Mouse (Mus musculus): ENCODE results near the gene Cebpb.
"Not testable (repeated sequence)": the region's sequence is repeated elsewhere in the genome, so short reads cannot be mapped to it uniquely, and the experiment has no call there.

Gene Cebpb

DNA sequence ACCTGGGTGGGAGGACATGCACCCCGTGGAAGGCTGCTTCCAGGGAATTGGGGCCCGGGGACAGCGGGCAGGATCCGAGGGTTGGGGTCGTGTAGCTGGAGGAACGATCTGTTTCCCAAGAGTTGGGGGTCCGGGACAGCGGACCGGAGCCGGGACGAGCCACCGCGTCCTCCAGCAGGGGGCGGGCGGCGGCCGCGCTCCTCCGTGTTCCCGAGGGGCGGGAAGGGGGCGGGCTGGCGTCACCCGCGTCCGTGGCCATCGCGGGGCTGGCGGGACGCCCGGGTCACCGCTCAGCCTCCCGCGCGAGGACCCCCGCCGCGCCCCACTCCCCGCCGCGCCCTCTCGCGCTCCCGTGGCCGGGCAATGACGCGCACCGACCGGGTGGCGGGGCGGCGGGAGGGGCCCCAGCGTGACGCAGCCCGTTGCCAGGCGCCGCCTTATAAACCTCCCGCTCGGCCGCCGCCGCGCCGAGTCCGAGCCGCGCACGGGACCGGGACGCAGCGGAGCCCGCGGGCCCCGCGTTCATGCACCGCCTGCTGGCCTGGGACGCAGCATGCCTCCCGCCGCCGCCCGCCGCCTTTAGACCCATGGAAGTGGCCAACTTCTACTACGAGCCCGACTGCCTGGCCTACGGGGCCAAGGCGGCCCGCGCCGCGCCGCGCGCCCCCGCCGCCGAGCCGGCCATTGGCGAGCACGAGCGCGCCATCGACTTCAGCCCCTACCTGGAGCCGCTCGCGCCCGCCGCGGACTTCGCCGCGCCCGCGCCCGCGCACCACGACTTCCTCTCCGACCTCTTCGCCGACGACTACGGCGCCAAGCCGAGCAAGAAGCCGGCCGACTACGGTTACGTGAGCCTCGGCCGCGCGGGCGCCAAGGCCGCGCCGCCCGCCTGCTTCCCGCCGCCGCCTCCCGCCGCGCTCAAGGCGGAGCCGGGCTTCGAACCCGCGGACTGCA is at the start of gene Cebpb:
Gene Cebpb, plus strand, starts transcription at position 418 of the 954 bp plus-strand sequence.
- DNase-seq = peak; percentile 63

DNA sequence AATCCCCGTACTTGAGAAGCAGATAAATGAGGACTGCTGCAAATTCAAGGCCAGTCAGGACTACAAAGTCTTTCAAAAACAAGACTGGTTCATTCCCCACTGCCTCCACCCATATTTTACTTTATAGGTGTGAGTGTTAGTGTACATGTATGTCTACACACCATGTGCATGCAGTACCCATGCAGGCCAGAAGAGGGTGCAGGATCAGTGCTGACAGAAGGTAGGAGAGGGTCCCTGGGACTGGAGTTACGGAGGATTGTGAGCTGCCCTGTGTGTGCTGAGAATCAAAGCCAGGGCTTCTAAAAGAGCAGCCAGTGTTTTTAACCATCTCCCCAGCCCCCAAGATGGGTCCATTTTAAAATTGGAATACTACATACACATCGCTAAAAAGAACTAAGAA is 48.4 kb upstream of the Cebpb start:
- DNase-seq = no peak

DNA sequence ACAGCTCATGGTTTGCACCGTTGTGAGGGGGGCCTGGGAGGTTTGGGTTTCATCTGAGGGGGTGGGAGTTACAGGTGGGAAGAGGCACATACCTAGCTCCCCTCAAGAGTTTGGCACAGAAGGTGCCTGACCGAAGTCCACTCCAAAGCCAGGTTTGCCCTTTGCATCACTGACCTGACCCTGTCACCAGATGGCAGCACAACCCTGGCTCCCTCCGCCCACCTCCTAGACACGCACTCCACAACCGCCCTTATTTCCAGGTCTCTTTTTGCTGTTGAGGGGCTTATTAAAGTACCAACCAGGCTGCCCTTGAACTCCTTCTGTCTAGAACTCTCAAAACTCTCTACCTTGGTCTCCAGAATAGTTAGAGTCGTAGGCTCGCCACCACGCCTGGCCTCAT is 47.4 kb upstream of the Cebpb start:
- no peak for DNase-seq

DNA sequence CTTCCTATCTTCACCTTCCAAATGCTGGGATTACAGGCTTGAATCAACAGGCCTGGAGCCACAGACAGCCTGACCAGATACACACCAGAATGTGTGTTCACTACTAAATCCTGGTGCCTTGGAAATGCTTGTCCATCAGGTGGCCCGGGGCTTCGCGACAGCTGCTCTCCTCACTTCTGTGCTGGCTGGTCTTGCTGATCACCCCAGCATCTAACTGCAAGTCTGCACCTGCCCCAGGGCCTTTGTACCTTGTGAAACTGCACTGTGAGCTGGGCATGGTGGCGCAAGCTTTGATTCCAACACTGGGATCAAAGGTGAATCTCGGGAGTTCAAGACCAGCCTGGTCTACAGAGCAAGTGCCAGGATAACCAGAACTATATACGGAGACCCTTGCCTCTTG is 46.6 kb upstream of the Cebpb start:
- DNase-seq = no peak

DNA sequence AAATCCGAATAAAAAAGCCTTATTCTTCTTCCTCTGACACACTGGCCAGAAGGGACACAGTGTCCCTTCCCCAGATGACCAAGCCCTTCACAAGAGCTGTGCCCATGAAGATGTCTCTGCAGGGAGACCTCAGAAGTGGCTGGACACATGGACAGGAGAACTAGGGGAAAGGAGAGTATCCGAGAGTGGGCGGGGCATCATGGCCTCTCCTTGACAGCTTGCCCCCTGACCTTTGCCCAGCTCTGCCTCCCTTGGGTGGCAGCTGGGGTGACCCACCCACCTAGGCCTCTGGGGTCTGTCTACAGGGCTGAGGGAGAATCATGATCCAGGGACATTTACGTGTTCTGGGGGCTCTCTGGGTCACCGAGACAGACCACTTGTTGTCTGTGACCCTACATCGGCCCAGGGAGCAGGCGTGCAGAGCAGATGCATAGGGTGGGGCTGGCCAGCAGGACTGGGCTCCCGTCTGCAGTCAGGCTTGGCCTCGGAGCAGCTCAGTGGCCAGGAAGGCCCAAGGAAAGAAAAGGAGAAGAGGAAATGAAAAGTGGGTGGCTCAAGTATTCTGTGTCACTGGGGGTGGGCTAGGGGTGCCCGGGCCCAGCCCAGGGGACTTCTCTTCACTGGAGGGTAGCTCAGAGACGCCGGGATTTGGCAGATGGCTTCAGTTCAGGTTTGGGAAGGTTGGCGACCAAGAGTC is 45.2 kb upstream of the Cebpb start:
- DNase-seq = not testable (repeated sequence)

DNA sequence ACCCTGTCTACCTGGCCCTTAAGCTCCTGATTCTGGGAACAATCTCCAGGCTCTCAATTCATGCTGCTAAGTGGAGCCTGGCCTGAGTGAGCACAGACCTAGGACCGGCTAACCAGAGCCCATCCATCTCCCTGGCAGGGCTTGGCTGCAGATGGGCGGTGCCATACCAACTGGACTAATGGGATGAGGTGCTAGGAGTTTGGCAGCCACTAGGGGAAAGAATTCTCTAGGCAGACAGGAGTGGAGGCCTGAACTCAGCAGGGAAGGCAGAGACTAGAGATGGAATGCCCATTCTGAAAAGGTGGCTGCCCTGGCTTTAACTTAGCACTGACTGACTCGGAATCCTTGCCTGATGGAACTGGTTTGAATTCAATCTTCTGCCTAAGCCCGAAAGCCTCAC is 42.3 kb upstream of the Cebpb start:
- DNase-seq = no peak

DNA sequence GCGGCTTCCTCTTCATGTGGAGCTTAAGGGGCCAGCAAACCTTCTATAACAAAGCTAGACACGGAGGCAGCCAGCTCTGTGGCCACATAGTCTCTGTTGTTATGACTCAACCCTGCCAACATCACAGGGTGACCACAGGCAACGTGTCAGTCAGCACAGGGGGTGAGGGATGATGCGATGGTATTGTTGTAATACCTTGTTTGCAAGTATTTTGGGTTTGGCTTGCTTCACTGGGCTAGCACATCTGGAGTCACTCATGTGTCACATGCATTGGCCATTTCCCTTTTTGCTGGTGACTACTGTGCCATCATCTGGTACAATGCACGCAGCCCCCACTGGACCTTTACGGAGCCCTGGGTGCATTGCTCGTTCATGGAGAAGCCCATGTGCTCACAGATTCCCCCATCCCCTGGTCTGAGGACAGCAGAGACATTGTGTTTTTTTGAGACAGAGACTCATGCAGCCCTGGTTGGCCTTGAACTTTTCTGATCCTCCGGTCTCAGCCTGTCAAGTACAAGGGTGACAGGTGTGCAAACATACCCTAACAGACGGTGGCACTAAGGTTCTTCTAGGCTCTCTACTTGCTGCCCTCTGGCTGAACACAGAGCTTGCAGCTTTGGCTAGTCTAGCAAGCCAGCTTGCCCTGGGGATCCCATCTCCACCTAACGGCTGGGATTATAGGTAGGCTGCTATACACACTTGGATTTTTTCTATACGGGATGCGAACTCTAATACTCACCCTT is 39.3 kb upstream of the Cebpb start:
- no peak for DNase-seq

DNA sequence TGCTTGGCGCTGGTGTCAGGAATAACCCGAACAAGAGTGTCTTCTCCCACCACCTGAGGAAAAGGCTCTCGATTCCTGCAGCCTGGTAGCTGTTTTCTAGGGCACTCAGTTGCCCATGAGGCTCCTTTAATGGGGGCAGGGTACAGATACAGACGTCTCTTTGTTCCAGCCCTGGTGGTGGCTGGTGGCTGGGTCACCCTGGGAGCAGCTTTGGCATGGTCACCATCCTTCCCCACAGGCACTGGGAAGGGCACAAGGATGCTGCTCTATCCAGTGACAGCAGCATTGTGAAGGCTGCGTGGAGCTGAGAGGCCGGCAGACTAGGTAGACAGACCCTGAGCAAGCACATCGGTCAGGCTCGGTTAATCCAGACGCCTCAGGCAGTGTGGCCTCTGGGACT is 37.1 kb upstream of the Cebpb start:
- no peak for DNase-seq

DNA sequence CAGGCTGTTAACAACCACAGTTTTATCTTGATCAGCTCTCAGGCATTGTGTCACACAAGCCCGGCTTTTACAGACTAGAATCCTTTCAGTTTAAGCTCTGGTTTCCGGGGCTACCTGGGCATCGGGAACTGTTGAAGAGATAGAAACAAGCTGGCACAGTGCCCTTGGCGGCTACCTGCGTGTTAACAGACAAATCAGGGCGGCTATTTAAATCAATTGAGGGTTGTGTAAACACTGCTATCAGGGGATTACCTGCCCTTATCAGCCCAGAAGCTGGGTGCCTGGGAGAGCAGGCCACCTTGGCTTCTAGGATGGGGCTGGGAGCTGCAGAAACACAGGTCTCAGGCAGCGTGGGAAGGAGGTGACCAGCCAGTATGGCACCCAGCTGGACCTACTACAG is 36.0 kb upstream of the Cebpb start:
- DNase-seq = no peak

DNA sequence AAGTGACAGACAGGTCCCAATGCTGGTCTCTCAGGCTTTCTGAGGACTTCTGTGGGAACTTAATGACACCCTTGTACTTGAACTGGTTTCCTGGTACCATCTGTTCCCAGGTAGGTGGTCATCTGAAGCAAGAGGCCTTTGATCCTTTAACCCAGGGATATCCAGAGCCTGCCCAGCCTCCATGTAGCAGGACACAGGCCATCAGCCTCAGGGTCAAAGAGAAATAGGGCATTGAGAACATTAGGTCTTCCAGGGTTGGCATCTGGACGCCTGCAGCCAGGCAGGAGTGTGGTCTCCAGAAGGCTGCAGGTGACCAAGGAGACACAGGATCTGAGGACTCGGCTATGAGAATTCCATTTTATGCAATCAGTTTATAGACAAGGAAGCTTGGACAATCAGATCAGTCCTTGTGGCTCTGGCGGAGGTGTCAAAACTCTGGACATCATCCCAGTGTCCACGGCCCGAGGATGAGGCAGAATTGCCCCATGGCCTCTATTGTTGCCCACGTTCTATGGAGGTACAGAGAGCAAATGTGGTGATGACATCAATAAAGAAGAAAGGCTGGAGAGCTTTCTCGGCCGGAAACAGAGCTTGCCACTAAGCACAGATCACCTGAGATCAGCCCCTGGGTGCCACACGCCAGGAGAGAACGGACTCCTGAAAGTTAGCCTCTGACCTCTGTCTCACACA is 33.7 kb upstream of the Cebpb start:
- DNase-seq = no peak

DNA sequence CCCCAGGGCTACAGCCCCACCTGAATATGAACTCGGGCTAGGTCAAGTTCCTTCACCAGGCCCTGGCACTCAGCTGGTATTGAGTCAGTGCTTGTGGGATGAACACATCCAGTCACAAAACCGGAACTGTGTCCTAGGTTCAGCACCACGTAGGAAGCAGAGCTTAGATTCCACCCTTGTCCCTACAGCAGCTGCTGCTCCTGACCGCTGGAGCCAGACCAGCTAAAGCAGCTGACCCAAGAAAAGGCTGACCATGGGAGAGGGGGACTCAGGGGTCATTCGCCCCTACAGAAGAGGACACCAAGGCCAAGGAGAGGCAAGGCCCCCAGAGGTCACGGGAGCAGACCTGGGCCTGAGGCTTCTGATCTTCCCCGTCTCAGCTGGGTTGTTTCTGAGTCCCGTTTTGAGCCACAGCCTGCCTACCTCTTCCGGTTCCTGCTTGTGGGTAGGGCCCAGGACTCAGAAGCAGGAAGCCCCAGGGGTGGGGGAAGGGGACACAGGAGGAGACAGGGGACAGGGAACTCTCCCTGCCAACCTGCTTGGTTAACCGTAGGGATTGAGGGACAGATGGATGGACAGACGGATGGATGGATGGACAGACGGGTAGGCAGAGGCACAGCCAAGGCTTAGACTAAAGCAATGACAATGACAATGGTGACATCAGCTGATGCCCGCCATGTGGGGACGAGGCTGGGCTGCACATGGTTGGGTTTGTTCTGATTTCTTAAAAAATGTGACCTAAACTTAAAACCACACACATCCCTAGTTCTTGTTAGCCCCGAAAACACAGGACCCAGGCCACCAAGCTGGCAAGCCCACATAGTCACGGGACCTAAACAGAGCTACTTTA is 31.9 kb upstream of the Cebpb start:
- DNase-seq = no peak

DNA sequence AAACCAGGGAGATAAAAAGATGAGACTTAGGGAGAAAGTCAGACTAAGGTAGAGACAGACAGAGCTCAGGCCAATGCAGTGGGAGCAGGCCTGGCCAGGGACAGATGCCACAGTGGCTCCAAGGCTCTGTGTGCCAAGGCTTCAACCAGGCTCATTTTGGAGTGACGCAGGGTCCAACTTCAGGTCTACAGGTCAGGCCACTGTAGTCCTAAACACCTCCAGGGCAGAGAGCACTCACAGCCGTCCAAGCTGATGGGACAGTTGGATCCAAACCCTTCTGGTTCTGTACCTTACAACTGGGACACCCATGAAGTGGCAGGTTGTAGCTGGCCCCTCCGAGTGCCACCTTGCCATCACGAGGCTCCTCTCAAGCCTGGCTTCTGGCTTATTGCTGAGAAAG is 30.7 kb upstream of the Cebpb start:
- no peak for DNase-seq

DNA sequence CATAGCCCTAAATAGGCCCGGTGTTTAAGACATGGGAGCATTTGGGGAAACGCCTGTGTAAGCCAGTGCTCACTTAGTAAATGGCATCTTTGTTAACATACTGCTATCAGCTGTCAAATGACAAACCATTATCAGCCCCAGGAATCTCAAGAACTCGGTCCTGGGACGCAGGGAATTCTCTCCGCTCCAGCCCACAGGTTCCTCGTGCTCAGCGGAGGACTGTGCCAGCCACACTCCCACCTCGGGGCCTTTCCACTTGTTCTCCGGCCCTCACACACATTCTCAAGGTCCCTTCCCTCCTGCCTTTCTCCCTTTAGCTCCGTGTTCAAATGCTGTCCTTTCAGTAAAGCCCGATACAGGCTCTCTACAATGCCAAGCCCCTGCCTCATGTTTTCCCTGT is 30.0 kb upstream of the Cebpb start:
- no peak for DNase-seq

DNA sequence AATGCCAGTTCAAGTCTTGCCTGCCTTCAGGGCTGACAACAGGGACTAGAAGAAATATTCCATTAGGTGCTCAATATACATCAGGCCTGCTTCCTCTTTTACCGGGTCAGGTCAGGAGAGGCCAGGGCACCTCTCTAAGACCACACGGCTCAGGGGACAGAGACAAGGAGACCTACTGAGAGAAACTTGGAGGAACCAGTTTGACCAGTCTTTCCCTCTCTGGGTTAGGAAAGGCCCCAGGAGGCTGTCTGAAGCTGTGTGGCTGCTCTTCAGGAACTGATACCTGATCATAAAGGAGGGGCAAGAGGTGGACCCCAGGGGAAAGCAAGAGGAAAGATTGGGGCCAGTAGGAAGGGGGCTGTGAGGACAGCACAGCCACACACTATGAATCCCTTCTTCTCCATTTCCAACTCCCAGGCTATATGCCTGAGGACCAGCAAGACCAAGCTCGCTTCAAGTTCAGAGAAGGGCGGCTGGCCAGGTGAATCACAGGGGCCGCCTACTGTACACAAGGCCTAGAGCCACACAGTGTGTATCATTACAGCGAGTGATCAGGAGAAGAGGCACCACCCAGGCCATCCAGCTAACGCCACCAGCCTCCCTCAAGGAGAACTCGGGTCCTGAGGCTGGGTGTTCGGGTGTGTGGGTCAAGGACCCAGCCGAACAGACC is 29.4 kb upstream of the Cebpb start:
- no peak for DNase-seq

DNA sequence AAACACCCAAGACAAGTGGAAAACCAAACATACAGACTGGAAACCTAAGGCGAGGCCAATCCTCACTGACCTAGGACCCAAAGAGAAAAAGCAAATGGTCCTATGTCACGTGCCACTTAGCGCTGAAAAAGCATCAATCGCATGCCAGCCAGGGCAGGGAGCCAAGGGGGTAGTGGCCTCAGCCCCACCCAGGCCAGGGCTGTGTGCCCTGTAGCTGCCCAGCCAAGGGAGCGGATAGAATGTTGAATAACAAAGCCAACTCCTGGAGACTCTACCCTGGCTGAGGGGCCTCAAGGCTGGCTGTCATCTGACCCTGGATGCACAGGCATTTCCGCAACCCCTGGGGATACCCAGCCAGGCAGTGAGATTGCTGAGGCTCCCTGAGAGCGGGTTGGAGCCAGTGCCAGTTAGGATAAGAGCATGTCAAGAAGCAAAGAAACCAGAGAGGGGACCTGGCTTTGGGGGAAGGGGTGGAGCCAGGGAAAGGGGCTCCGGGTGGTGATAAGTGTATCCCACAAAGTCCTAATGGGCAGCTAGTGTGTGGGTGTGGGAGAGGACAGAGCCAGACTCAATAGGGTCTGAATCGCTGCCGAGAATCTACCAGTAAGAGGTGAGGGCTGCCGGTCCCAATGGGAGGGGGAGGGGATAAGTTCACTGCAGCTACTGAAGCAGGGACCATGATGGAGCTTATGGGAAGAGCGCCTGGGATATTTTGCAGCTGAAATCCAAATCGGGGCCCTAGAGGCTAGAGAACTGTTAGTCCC is 28.7 kb upstream of the Cebpb start:
- DNase-seq = no peak

DNA sequence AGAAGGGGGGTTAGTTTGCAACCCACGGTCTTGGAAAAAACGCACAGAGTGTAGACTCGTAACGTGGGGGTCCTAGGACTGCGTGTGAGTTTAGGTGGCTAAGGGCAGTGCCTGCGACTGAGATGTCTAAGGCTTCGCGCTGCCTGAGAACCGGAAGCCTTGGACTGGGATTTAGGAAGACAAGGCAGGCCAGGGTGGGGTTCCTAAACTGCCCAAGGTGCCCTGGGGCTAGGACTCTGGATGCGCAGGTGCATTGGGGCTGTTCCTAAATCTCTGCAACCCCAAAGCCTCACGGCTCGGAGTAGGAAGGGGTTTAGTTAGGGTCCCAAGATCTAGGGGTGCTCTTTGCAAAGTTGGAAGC is 28.1 kb upstream of the Cebpb start:
- DNase-seq = no peak

DNA sequence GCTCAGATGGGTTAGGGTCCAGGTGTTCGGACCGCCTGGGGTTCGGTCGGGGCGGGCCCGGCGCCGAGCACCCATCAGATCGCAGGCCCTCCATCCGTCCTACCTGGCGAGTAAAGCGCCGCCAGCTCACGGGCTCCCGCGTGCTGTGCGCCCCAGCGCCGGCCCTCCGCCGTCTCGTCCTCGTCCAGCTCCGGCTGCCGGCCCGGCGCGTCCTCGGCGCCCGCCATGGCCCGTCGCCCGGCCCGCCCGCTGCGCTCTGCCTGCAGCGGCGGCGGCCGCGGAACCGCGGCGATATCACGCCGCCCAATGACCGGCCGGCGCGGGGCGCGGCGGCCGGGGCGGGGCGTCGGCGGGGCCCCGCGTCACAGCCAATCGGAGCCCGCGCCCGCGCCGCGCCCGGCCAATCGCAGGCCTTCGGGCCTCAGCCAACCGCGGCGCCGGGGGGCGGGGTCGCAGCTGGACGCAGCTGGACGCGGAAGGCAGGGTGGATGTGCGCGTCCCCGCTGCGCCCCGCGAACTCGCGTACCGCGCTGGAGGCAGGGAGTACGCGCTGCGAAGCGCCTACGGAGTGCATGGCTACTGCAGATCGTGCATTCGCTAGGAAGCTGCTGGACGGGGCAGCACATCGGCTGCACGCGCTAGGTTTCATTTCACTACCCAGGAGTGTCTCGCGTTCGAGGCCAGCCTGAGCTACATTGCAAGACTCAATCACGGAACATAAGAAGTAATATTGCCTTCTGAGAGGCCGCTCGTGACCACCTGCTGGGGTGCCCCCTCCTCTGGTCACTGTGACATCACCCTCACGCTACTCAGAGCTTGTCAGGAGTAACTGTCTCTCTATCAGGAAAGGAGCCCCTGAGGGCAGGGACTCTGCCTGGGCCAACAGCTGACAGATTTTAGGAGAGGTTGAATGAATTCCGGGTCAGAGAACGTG is 27.2 kb upstream of the Cebpb start, which contains the start of gene Gm20431:
Gene Gm20431, minus strand, starts transcription at position 227 of the 934 bp plus-strand sequence.
- peak; percentile 91 for DNase-seq

DNA sequence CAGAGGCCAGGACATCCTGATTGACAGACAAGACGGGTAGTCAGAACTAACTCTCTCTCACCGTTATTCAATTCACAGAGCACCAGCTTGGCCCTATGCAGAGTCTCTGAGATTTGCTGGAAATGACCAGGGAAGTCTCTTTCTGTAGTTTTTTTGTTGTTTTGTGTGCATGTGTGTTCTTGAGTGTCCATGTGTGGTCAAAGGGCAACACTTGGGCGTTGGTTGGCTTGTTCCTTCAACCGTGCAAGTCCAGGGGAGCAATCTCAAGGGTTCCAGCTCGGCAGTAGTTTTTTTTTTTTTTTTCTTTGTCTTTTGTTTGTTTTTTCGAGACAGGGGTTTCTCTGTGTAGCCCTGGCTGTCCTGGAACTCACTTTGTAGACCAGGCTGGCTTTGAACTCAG is 26.0 kb upstream of the Cebpb start:
- DNase-seq = no peak

DNA sequence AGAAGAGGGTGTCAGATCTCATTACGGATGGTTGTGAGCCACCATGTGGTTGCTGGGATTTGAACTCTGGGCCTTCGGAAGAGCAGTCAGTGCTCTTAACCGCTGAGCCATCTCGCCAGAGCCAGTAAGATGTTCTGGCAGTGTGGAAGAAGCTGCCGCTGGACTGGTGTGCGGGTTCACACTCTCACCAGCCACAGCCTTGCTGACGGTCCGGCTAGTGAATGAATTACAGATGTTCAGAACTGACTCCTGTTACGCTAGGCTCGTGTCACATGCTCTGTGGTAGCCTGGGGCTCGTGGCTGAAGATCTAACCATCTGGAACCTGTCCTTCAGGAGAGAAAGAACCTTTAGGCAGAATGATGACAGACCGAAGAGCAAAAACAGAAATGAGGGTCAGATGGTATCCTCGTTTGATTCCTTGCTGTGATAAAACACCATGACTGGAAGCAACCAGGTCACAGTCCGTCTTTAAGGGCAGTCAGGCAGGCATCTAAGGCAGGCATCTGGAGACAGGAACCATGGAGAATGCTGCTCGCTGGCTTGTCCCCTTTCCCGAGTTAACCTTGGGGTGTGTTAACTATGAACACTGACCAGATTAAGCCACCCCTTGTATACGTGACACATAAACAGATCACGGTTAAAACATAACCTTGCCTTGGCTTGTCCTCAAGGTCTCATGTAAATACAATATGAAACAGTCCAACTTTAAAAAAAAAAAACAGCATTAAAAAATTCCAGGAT is 22.6 kb upstream of the Cebpb start:
- no peak for DNase-seq

Data from cerebellum, adult 8-10 months (tissue).